Mouse (Mus musculus) olfactory bulb, adult 2 months (tissue): Measurements from ENCODE around the gene Cyba. TPM values are rescaled to one million over a fixed set of nuclear protein-coding genes. Genes with fewer than 3 reads are reported as not detected.
A peak's percentile ranks its signal among the peaks of the same experiment; 100 is the strongest.

Experiments
- H3K27ac ChIP-seq: fragments of 200-500 bp; 2 replicates; pipeline ENCODE4 v1.5.1; 2012; ENCODE audit warnings: low read depth, low read length; ENCODE audit not compliant: insufficient read depth
- H3K4me1 ChIP-seq: fragments of 200-500 bp; 2 replicates; pipeline ENCODE4 v1.6.1; 2012; ENCODE audit warnings: low read length; ENCODE audit not compliant: control insufficient read depth, insufficient read depth
- H3K4me3 ChIP-seq: fragments of 200-500 bp; 2 replicates; pipeline ENCODE4 v1.5.1; 2012; ENCODE audit warnings: mild to moderate bottlenecking, low read depth, low read length, moderate library complexity; ENCODE audit not compliant: insufficient read depth
- CTCF ChIP-seq: fragments of 200-500 bp; IDR thresholded peaks from 2 replicates; pipeline ENCODE4 v1.5.1; 2012; ENCODE audit warnings: low read depth, mild to moderate bottlenecking, low read length, moderate library complexity; ENCODE audit not compliant: insufficient read depth
- POLR2A ChIP-seq: fragments of 200-500 bp; IDR thresholded peaks from 2 replicates; pipeline ENCODE4 v1.6.1; 2012; ENCODE audit warnings: mild to moderate bottlenecking, low read depth, low read length, moderate library complexity; ENCODE audit not compliant: insufficient read depth
- WGBS: fragments of 180-500 bp; shearing (Covaris S2); methylation state at CpG from one replicate; pipeline ENCODE4 v1.1.7; 2018; 5-methylcytosine and 5-hydroxymethylcytosine counted together
- polyA plus RNA-seq: library from polyadenylated mRNA; stranded (reverse); fragments of >200 nt; gene quantifications from 2 replicates; pipeline ENCODE4 v1.2.4, GENCODE M21; 2012; ENCODE audit warnings: low replicate concordance; ENCODE audit not compliant: missing spikeins, insufficient read depth, insufficient read length

The Cyba gene
- polyA plus RNA-seq, 1 experiment = not detected

- TF ChIP-seq CTCF (no peak), POLR2A (no peak)
- Histone ChIP-seq H3K4me3 (no peak overlapping the region), H3K4me1 (peaks cover 7% of the 10 kb centered on the region), H3K27ac (no peak overlapping the region)
- 92% methylated on average over 16 of the region's 16 CpGs for WGBS
These were observed 6.6 kb upstream of the Cyba start for GRCm38 (mm10) chr8:122439336-122439735.

GRCm38 (mm10) chr8:122437708-122438331 lies 5.1 kb upstream of the Cyba start:
- TF ChIP-seq CTCF (no peak), POLR2A (no peak)
- no peak overlapping the region for H3K27ac ChIP-seq
- WGBS = 94% methylated on average over 13 of the region's 13 CpGs
- peaks cover 6% of the 10 kb centered on the region for H3K4me1 ChIP-seq
- H3K4me3 ChIP-seq = no peak overlapping the region

- H3K4me1 ChIP-seq = peaks cover 9% of the 10 kb centered on the region
- TF ChIP-seq CTCF (no peak), POLR2A (no peak)
- WGBS = 90% methylated on average over 20 of the region's 20 CpGs
- no peak overlapping the region for H3K27ac ChIP-seq
- no peak overlapping the region for H3K4me3 ChIP-seq
These were observed 3.9 kb upstream of the Cyba start for GRCm38 (mm10) chr8:122436586-122437125.

GRCm38 (mm10) chr8:122436146-122436545 lies 3.4 kb upstream of the Cyba start:
- WGBS = 94% methylated on average over 9 of the region's 9 CpGs
- H3K4me1 ChIP-seq = peaks cover 9% of the 10 kb centered on the region
- no peak overlapping the region for H3K4me3 ChIP-seq
- no peak overlapping the region for H3K27ac ChIP-seq
- TF ChIP-seq POLR2A = no peak
- TF ChIP-seq CTCF = no peak

- no peak overlapping the region for H3K4me3 ChIP-seq
- H3K4me1 ChIP-seq = peaks cover 9% of the 10 kb centered on the region
- H3K27ac ChIP-seq = no peak overlapping the region
- TF ChIP-seq POLR2A (no peak), CTCF (peak; percentile 35; the same call in 1 of the 2 replicates)
- 96% methylated on average over 6 of the region's 6 CpGs for WGBS
These were observed 2.6 kb upstream of the Cyba start for GRCm38 (mm10) chr8:122435375-122435774.

- Histone ChIP-seq H3K4me1 (peaks cover 9% of the 10 kb centered on the region), H3K4me3 (no peak overlapping the region), H3K27ac (no peak overlapping the region)
- 74% methylated on average over 11 of the region's 11 CpGs for whole genome bisulfite sequencing
- TF ChIP-seq POLR2A (no peak), CTCF (no peak)
These were observed 657 bp upstream of the Cyba start for GRCm38 (mm10) chr8:122433269-122433905.

GRCm38 (mm10) chr8:122431694-122432442 lies 862 bp downstream of the Cyba start:
- H3K27ac ChIP-seq = no peak overlapping the region
- H3K4me3 ChIP-seq = peak overlapping the region; percentile 42
- TF ChIP-seq CTCF = no peak
- no peak for TF ChIP-seq POLR2A
- WGBS = 57% methylated on average over 18 of the region's 18 CpGs
- peaks cover 9% of the 10 kb centered on the region for H3K4me1 ChIP-seq

- no peak for TF ChIP-seq POLR2A
- TF ChIP-seq CTCF = no peak
- Histone ChIP-seq H3K27ac (no peak overlapping the region), H3K4me1 (peaks cover 9% of the 10 kb centered on the region), H3K4me3 (no peak overlapping the region)
- 92% methylated on average over 3 of the region's 3 CpGs for WGBS
These were observed 2.1 kb downstream of the Cyba start for GRCm38 (mm10) chr8:122430646-122431045.
